Mouse (Mus musculus): ENCODE data around the gene Hdac7.

GRCm38 (mm10) chr15:97839473-97839872 lies 4.8 kb downstream of the Hdac7 start:
- TF ChIP-seq CTCF (IDR thresholded peaks at IDR 0.05; ENCODE audit: low read depth): no peak
- TF ChIP-seq EP300 (IDR thresholded peaks at IDR 0.05; ENCODE audit: low read depth): no peak

Data from liver, embryonic 14.5 days (tissue).